Mouse (Mus musculus) erythroblast, embryonic 14.5 days (primary cell): ENCODE data around the gene Cdkl5.

ENCODE experiments used
- GATA1 ChIP-seq: IDR thresholded peaks from 2 replicates; pipeline ENCODE4 v1.6.1; 2012; ENCODE audit warnings: low read length, inconsistent platforms, mixed read lengths
- TAL1 ChIP-seq: IDR thresholded peaks from 3 replicates; pipeline ENCODE4 v1.6.1; 2012; ENCODE audit warnings: low read length, inconsistent platforms, mixed read lengths

DNA sequence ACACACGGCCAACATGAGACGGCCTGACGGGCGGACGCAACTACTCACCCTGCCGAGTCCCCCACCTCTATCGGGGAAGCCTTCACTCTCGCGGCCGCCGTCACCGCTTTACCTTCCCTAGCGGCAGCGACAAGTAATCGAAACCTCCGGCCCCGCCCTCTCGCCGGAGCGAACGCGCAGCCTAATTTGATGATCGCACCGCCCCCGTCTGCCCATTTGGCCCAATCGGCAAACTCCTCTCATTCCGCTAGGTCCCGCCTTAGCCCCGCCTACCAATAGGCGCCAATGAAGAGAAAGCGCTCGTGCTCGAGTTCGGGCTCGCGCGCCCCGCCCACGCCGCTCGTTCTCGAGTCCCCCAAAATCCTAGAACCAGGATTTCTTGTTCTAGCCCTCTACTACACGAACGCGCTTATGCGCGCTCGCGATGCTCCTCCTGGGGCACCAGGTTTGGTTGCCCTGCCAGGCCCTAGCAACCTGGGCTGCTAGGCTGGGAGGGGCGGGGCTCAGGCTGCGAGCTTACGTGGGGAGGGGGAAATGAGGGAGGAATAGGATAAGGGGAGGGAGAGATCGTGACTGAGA is at the start of gene Cdkl5:
- TF ChIP-seq TAL1 (no peak), GATA1 (no peak)
